Mouse (Mus musculus) hindlimb bud, embryonic 11.5 days (tissue): ENCODE measurements around the gene Zfp36l1.
"Not testable (repeated sequence)": the region's sequence is repeated elsewhere in the genome, so short reads cannot be mapped to it uniquely, and the experiment has no call there.

Experiments
- DNase-seq: peaks from one replicate; pipeline ENCODE4 v3.0.0-alpha.2; 2012; ENCODE audit warnings: low read depth, low spot score; ENCODE audit errors: extremely low spot score

The Zfp36l1 gene

DNA sequence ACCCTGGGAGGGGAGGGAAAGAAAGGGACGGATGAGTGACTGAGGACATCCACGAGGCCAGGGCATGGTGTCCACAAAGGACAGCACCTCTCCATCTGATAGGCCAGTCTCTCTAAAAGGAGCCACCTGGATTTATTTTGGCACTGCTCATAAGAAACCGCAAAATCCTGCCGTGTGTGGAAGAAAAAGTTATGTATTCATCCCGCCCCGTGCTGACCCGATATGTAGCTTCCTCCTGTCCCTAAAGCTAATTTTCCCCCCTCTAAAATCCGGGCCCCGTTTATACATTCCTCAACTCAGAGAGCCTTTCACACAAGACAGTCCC, 2.3 kb downstream of the Zfp36l1 start:
- DNase-seq = no peak

DNA sequence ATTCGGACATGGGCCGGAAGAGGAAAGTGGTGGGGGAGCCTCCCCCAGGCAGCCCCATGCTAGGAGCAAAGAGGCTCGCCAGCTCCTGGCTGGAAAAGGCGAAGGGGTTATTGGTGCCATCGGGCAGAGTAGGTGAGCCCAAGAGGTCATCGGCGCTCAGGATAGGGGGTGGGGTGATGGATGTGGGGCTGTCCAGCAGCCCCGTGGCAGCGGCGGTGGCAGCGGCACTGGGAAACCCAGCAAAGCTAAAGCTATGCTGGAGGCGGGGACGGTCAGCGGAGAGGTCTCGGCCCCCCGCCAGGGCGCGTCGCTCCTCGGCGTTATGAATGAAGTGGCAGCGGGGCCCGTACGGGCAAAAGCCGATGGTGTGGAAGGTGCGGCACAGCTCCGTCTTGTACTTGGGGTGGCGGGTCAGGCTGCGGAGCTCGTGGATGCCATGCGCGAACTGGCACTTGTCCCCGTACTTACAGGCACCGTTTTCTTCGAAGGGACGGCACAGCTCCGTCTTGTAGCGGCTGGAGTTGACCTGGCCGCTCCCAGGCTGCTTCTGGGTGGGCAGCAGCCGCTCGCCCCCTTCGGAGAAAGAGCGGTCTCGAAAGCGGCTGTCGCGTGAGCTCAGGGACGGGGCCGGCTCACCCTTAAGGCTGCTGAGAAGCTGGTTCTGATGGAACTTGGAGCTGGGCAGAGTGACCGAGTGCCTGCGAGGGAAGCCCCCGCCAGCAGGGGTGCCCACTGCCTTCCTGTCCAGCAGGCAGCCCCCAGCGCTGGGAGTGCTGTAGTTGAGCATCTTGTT, 2.9 kb downstream of the Zfp36l1 start:
- DNase-seq = no peak

DNA sequence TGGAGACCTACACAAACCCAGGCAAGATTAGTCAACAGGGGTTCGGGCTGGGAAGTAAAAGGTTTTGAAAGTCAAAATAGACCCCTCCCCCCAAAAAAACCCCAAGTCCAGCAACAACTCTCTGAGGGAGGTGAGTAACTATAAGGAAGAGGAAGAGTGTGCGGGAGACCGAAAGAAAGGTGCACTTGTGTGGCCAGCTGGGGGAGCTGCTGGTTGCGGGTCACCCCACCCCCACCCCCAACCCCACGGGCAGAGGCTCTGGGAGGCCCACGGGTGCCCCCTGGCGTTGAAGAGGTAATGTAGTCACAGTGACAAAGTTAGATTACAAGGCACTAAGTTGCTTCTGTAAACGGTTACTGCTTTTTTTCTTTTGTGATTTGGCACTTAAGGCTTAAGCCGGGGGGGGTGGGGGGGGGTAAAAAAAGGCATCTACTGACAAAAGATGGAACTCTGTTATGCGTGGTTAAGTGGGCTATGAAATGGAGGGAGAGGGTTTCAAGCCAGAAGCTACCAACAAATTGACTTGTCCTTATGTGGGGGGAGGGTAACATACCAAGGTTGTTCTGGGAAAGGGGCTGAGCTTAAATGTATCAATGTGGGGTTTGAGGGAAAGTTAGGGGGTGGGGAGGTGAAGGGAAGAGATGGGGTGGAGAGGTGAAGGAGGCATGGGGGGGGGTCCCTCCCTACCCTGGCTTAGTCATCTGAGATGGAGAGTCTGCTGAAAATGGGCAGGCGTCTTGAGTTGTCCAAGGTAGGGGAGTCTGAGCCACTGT, 3.7 kb downstream of the Zfp36l1 start:
- not testable (repeated sequence) for DNase-seq

DNA sequence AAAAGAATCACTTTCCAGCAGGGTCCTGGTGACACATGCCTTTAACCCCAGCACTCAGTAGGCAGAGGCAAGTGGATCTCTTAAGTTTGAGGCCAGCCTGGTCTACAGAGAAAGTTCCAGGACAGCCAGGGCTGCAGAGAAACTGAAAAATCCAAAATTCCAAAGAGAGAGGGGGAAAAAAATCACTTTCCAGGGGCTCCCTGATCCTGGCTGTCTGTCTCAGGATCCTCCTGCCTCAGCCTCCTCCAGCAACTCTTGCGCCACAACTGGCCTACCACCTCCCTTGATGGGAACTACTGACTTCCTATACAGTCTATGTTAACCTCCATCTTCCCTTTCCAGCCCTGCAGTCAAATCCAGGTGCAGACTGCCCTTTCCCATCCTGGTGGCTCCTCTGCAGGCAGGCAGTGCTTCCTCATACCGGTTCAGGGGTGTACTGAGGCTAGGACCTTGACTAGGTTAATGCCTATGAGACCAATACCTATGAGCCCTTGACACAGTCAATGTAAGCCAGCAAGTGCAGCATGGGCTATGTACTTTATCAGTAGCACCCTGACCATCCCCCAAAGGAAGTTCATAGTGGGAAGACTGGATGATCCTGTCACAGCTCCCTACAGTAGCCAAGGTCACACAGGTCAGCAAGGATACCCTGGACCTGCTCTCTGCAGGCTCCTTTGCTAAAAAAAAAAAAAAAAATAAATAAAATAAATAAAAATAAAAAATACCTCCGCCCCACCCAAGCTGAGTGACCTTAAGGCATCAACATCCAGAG, 5.7 kb downstream of the Zfp36l1 start:
- DNase-seq = no peak

DNA sequence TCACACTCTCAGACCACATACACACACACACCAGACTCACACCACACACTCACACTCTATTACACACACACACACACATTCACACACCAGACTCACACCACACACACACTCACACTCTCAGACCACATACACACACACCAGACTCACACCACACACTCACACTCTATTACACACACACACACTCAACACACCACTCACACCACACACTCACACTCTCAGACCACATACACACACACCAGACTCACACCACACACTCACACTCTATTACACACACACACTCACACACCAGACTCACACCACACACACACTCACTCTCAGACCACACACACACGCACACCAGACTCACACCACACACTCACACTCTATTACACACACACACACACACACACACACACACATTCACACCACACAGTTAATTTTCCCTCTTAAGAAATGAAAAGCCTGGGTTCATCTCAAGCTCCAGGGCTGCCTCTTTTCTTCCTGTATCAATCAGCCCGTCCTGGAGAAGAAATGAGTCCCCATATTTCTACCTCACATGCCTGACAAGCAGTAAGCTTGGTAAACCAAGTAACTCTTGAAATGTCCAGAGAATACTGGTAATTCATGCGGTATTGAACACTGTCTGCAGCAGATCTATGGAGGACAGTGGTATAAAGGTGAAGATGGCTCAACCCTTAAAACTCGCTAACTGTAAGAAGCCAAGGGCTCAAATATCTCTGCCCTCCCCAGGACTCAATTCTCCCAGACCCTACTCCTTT, 6.5 kb downstream of the Zfp36l1 start:
- DNase-seq = no peak

DNA sequence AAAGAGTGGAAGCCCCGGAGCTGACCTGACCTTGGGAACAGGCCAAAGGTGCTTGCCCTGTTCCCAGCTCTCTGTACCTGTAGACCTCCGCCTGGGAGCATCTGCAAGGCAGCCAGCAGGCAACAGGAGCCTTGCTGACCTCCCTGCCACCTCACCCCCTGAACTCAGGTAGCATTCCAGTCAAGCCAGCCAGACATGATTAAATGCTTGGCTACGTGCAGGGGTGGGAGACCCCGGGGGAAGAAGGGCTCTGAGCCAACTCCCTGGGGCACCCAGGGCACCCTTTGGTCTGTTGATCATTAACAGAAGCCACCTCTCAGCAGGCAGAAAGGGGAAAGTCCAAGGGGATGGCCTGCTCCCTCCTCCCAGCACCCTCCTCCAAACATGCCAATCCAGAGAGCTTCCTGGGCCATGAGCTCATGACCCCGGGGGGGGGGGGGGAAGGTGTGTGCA, 9.3 kb downstream of the Zfp36l1 start:
- no peak for DNase-seq

DNA sequence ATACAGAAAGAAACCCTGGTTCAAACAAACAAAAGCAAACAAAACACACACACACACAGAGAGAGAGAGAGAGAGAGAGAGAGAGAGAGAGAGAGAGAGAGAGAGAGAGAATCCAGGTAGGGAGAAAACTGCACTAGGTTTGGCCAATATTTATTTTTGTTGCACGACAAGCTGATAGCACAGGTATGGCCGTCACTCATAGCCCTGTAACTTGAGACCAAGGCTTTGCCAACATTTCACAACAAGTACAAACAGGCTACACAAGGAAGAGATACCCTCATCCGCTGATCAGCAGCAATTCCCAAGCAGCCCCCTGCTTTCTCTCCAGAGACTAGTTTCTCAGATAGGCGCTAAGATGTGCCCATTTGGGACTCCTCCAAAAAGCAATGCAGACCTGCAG, 9.7 kb downstream of the Zfp36l1 start:
- no peak for DNase-seq

DNA sequence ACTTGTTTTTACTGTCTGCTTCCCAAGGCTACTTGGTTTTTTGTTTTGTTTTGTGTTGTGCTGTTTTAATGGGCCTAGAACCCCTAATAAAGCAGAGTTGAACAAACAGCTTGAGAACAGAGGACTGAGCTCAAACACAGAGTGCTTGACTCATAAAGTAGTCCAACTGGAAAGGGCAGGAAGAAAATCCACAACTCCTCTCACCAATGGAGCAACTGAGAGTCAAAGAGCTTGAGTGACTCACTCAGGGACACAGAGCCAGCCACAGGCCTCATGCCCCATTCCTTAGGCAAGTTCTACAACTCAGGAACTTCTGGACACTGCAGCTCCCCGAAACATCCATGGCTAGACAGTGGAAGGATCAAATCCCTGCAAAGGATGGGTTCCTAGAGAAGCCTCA, 14.0 kb downstream of the Zfp36l1 start:
- no peak for DNase-seq

DNA sequence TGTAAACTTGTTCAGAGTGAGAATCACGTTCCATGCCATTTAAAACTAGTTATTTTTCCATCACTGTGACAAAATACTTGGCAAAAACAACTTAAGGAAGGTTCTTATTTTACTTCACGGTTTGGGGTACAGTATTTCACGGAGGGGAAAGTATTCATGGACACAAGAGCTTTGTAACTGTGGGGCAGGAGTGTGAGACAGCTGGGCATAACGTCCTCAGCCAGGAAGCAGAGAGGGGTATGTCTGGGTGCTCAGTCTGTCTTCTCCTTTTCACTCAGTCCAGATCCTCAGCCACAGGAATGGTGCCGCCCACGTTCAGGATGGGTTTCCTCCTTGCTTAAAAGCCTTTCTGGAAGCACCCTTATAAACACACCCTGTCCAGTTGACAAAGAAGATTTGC, 16.1 kb downstream of the Zfp36l1 start:
- DNase-seq = no peak

DNA sequence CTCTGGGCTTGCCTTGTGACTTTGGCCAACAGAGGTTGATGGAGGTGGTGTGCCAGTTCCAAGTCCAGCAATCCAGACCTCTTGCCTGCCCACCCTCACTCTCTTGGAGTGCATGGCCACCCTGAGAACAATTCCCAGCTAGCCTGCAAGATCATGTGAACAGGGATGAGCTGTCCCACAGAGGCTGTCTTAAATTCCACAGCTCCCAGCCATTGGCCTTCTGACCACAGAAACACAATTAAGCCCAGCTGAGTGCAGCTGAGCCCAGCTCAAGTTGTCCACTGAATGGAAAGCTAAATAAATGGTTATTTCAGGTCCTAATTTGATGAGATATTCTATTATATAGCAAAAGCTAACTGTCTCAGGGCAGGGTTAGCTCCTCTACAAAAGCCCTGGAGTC, 20.0 kb downstream of the Zfp36l1 start:
- no peak for DNase-seq

DNA sequence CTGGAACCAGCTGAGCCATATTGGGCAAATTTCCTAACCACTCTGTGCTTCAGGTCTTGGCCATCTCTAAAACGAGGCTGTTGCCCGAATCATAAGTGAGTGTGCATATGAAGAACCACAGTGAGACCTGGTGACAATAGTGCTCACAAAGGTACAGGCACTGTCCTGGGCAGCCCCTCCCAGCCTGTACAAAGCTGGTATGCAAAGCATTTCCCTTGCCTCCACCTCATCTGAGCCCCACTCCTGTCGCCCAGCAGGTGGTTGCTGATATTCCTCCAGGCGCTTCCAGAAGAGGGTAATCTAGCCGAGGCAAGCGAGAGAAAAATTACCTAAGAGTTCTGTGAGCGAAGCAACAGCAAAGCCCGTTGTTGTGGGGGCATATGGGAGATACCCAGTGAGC, 21.7 kb downstream of the Zfp36l1 start:
- no peak for DNase-seq

DNA sequence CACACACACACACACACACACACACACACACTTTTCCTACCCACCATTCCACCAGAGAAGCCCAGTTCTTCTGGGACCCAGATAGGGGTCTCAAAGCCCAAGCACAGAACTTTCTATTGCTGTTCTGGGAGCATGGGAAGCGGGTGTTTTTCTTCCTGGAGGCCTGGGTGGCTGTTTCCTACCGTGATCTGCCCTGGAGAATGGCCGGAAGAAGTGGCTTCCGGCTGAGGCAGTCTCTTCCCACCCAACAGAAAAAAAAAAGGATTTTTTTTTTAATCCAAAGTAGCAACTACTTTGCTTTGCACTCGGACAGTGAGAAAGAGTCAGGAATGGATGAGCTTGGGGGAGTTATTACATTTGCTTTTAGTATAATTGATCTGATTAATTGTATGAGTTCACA, 22.3 kb downstream of the Zfp36l1 start:
- no peak for DNase-seq

DNA sequence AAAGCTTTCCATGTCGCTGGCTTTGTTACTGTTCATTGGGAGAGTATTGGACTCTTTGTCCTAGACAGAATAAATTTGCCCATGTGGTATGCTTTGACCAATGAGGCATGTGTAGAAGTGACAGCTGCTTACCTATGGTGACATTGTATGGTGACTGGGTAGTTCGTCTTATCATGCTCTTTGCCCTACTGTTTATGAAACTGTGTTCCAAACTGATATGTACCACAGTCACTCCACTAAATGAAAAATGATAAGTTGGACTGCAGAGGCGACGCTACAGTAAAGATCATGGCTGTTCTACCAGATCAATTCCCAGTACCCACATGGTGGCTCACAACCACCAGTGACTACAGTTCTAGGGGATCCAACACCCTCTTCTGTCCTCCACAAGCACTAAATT, 24.7 kb downstream of the Zfp36l1 start:
- no peak for DNase-seq

DNA sequence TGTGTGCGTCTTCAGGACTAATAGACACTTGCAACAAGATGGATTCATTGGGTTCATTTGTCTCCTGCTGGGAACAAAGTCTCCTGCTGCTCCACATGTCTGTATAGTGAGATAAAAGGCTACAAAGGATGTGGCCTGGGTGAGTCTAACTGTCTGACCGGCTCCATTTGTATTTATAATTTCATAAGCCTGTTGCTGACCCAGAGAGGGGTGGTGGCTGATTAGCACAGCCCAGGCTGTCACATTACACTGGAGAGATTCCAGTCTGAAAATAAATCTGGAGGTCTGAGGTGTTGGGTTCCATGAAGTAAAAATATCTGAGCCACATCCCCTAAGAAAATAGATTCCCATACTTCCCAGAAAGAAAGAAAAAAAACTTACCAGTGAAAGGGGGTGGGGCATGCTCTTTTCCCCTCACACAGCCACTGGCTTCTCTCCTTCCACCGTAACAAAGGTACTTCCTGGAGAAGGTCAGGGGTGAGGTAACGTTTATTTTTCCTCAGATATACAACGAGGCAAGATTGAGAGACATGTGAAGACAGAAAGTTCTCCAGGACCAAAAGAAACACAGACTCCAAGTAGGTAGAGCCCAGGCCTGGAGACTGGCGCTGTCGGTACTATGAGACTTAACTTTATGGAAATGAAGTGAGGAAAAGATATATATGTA, 28.2 kb downstream of the Zfp36l1 start:
- no peak for DNase-seq

DNA sequence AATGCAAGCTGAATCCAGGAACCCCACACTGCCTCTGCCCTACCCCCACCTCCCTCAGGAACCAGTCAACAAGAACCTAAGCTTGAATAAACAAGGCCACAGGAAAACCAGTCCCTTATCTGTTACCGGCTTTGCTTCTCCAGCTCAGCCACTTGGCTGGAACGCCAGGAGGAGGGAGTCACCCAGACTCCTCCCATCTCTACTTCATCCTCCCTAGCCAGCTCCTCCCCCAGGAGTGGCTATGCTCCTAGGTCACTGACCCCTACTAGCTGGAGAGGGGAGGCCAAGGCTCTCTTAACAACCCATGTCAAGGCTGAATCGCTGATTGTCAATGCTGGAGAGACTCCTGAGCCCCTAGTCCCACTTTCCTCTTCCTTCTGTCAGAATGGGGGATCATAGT, 28.9 kb downstream of the Zfp36l1 start:
- DNase-seq = no peak

DNA sequence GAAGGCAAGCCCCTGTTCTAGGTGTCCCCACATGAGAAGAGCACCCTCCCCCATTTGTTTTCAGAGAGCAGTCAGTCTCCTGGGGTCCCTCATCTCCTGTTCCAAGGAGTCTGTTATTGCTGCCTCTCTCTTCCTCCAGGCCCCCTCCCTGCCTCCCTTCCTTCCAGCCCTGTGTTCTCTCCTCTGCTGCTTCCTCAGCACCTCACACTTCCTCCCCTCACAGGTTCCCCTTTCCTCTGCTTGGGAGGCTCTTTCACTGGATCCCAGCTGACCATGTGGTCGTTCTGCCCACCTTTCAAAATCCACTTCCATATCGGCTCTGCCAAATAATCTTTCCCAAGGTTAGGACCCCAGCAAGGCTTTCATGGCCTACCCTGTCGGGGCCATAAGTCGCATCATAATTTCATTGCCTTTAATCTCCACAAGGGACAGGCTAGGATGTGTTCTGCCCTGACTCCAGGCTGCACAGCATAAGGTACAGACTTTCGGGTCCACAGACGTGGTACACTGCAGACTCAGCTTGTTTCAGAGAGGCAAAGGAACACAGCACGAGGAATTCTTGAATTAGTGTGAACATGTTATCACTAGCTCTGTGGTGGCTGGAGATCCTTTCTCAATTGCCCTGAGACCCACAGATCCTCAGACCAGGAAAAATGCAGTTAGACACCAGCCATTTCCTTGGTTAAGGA, 29.5 kb downstream of the Zfp36l1 start:
- no peak for DNase-seq

DNA sequence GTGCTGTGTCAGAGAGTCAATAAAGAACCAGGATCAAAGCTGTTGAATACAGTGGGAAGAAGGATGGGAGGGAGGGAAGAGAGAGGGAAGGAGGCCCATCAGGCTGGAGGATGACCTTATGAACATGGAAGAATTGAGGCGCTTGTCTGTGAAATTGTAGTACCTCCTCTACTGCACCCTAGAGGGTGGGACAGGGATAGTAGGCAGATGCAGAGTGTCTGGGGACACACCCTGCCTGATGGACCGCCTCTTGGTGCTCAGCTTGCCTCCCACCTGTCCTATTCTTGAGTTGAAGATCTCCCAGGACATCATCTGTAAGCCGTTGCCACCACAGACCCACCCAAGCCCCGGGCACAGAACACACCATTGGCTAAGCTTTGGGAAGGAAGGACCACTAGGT, 30.1 kb downstream of the Zfp36l1 start:
- DNase-seq = no peak

DNA sequence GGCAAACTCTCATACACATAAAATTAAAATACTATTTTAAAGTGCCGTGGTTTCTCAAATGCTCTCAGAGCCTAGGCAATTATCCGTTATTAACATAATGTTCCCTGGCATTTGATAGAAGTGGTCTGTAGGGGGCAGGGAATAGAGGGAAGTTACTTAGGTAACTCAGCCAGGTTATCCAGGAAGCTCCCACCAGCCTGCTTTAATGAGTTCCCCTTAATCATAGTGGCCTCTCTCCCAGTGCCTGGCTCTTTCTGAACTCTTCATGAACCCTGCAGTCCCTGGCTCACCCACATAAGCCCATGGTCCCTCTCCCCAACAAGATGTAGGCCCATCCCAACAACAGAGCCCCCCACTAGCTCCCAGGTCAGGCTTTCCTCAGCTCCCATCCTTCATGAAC, 31.4 kb downstream of the Zfp36l1 start:
- no peak for DNase-seq

DNA sequence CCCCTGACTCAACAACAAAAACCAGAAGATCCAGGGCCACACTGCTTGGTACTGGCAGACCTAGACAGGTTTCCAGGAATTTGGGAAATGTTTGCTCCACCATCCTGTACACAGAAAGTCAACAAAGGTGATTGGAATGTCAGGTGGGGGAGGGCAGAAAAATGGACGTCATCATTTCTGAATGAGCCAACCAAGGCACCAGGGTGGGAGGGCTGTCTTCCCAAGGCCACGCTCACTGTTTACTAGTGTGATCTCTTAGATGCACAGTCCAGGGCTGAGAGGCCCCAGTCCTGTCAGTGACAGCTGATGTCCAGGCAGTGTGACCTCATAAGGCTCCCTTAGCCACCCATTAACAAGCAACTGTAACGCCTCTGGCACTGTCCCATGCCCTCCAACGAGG, 32.9 kb downstream of the Zfp36l1 start:
- no peak for DNase-seq

DNA sequence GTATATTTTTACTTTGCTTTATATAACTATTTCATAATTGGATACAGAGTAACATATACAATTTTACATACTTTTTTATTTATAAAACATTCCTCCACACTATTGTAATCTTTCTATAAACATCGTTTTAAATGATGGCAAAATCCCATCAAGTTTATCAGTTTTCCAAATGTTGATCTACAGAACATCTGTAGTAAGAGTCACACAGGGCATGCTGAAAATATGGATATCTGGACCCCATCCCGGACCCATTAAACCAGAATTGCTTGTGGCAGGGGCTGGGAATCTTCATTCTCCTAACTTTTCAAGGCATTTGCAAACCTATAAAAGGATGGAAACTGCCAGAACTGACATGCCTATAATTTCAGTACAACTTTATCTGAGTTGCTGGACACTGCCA, 38.5 kb downstream of the Zfp36l1 start:
- DNase-seq = no peak
